Mouse (Mus musculus): ENCODE results near the gene Ano3.
"Not testable (repeated sequence)": the region's sequence is repeated elsewhere in the genome, so short reads cannot be mapped to it uniquely, and the experiment has no call there.

The Ano3 gene

DNA sequence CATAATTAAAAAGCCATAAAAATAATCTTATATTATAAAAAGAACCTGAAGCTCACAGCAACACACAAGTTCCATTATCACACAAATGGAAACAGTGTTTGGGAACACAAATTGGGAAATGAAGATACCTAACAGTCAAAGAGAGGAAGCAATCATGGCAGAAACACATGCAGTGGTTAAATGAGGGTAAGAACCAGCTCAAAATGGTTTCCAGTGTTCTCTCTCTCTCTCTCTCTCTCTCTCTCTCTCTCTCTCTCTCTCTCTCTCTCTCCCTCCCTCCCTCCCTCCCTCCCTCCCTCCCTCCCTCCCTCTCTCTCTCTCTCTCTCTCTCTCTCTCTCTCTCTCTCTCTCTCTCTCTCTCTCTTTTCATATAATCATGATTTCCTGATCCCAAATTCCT is at the start of gene Ano3:
Ano3 (minus strand) TSS at position 101 of the 400 bp plus-strand sequence.
- not testable (repeated sequence) for DNase-seq

- no peak for DNase-seq
Observed at GRCm38 (mm10) chr2:110990071-110990470, 39.3 kb upstream of the Ano3 start.

DNA sequence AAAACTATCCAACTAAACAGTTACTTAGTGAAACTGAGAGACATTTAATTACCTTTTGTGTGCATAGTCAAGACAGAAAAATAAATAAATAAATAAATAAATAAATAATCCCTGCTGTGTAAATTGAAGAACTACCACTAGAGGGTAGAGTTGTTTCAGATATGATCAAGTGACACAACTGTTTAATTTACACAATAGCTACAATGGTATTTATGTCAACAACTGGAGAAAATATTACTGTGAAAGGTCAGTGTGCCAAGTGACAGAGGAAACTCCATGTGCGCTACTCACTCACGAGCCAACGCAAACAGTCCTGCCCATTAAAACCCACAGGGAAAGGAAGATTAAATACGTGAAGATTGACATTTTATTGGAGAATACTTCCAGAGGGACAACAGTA is 38.8 kb upstream of the Ano3 start:
- no peak for DNase-seq

DNA sequence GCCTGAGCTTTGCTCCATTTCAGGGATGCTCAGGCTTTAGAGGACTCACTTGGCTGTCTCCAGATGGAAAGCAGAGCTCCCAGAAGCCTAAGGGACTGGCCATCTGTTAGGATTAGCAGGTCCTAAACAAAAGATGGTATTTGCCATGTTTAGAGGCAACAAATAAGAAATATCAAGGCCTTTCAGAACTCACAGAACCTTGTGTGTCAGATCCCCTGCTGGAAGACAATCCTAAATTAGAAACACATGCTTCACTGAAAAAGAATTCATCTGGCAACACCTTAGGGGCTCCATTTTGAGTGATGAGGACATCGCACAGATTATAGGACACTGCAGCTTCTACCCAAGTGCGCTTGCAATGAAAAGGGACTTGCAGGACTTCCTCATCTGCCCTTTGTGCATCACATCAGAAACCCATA is 35.1 kb upstream of the Ano3 start:
- peak; percentile 62 for DNase-seq

DNA sequence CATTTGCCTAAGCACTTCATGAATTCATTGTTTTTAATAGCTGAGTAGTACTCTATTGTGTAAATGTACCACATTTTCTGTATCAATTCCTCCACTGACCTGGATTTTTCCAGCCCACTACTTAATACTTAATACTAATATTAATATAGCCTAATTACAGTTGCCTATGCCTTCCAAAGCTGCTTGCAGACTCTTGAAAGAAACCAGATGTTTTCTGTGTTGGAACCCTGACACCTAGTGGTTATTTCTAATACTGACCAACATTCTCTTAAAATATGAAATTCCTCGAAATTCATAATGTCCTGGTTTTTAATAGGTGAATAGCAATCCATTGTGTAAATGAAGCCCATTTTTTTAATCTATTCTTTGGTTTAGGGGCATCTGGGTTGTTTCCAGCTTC is 31.0 kb upstream of the Ano3 start:
- peak; percentile 10 to 61 for DNase-seq

DNA sequence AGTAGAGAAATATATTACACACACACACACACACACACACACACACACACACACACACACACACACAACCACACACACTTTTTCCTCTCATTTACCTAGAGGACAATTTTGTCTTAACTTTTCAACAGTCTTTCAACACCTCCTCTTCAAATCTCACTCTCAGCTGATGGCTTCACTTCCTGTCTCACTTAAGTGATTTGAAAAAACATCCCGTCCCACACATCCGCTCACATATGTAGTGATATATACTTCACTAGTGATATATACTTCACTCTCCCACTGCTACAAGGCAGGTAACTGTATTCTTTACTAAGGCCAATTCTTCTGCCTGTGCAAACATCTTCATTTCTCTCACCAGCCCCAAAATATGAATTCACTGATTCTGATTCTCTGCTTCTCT is 28.9 kb upstream of the Ano3 start:
- DNase-seq = no peak

GRCm38 (mm10) chr2:110976871-110977270 is 26.1 kb upstream of the Ano3 start:
- no peak for DNase-seq

GRCm38 (mm10) chr2:110970158-110970557 is 19.4 kb upstream of the Ano3 start:
- DNase-seq = no peak

DNA sequence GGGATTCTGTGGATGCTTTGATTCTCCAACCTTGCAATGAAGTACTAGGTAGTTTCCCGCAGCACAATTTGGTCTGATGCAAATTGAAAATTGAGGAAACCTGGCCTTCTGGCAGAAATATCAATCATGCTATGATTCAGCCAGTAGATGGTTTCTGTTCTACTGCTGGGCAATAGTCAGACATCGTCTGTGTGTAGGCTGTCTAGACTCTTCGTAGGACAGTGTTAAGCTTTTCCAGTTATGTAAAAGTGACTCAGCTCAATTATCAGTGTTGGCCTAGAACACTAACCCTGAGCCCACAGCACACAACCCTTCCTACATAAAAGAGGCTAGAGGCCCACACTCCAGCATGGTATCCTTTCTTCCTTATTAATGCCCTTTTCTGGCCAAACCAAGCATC is 14.7 kb upstream of the Ano3 start:
- no peak for DNase-seq

DNA sequence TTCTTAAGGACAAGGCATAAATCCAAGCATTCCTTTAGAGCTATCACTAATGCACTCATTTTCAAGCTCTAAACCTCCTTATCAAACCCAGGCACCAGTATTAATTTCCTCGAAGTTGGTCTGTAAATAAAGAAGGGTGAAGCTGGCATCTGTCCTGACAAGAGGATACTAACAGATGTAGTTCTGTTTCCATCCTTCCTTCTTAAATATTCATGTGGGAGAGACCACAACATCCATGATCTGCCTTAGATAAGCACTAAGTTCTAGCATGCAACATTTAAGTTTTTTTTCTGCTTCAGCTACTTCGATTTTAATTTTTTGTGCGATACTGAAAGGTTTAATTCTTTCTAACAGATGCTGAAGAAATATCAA is 305 bp downstream of the Ano3 start:
- no peak for DNase-seq

GRCm38 (mm10) chr2:110949679-110950431 is 868 bp downstream of the Ano3 start:
- peak; percentile 78 to 85 for DNase-seq

GRCm38 (mm10) chr2:110945171-110945570 is 5.6 kb downstream of the Ano3 start:
- no peak for DNase-seq

GRCm38 (mm10) chr2:110935691-110936090 is 15.0 kb downstream of the Ano3 start:
- no peak for DNase-seq

DNA sequence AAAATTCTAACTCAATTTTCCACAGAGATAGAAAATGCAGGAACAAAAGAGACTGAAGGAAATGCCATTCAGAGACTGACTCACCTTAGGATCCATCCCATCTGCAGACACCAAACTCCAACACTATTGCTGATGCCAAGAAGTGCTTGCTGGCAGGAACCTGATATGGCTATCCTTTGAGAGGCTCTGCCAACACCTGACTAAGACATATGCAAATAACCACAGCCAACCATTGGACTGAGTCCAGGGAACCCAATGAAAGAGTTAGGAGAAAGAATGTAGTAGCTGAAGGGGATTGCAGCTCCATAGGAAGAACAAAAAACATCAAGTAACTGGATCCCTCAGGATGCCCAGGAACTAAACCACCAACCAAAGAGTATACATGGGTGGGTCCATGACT is 21.6 kb downstream of the Ano3 start:
- DNase-seq = peak; percentile 75 to 82

GRCm38 (mm10) chr2:110909506-110909905 is 41.2 kb downstream of the Ano3 start:
- peak; percentile 35 to 46 for DNase-seq

DNA sequence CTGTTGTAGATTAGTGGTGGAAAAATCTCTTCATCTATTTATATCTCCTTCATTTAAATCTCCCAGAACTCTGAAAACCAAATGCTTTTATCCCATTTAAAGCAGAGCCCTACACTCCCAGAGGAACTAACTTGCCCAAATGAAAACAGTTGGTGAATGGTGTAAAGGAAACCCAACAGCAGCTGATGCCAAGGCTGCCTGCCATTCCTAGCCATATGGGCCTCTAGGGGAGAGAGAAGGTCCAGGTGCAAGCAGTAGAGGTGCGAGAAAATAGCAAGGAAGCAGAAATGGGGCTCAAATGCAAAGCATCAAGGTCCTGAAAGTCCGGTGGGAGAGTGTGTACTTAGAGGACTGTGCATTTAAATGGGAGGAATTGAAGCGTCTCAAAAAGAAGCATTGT is 44.2 kb downstream of the Ano3 start:
- DNase-seq = peak; percentile 56 to 70

- no peak for DNase-seq
Observed at GRCm38 (mm10) chr2:110896477-110897270, 54.0 kb downstream of the Ano3 start.

DNA sequence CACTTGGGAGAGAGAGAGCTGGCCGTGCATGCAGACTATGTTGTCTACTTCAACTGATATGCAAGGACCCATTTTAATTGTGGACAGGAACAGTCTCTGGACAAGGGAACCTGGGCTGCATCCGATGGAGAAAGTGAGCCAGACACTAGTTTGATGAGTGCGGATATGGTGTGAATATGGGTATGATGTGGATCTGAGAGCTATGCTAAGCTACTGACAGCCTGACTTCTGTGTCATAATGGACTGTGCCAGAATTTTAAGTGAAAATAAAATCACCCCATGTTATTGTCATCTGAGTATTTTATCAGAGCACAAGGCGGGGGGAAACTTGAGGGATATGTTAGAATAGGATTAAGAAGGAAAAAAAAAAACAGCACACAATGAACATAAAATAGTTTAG is 79.1 kb downstream of the Ano3 start:
- DNase-seq = no peak

DNA sequence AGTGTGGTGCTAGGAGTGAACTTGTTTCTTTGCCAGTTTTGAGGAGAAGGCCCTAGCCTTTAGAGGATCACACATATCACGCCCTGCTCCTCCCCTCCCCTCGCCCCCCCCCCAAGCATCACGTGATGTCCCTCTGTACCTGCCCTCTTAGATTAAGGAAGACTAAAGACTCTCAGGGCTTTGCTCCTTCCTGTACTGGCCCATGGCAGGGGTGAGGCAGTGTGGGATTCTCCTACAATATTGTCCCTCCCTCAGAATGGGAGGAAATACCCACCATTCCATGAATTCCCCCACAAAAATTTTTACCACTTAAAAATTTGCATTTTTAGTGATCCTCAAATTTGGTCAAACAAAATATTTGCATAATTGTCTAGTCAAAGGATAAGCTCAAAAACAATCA is 85.1 kb downstream of the Ano3 start:
- DNase-seq = no peak

DNA sequence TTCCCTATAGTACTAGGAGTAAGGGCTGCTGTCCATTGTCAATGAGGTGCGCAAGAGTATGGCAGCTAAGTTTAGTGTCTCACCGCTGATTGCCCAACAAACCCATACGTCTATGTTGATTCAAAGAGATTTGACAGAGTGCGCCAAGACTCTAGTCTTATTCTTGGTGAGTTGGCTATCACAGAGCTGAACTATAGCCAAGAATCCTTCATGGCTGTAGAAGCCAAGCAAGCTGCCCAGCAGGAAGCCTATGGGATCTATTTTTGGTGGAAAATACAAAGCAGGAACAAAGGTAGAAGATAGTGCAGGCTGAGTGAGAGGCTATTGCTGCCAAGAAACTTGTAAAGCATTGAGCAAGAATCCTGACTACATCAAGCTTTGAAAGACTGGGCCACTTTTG is 87.3 kb downstream of the Ano3 start:
- peak; percentile 51 to 63 for DNase-seq

DNA sequence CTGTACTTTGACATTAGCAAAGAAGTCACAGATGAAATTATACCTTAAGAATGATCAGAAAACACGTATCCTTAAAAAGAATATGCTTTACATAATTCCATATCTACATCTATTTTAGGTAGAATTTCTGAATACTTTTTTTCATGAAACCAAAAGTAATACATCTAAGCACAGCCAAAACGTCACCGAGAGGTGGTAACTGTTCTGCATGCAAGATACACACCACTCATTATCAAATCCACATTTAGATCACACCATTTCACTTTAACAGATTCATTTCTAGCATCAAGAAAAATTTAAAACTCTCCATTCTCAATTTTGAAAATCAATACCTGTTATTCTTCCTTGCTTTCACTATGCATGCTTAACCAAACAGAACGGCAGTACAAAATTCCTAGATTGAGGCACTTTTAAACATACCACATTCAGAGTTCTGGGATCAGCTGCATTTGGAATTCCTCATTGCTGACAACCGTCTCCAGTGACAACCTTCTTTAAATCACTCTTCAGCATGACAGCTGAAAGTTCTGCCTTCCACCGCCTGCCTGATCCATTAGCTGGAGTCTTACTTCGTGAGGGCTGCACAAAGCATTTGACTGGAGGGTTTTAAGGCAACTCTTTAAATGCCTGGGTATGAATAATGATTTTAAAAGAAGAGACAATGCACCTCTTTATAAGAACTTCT is 111.0 kb downstream of the Ano3 start:
- no peak for DNase-seq

DNA sequence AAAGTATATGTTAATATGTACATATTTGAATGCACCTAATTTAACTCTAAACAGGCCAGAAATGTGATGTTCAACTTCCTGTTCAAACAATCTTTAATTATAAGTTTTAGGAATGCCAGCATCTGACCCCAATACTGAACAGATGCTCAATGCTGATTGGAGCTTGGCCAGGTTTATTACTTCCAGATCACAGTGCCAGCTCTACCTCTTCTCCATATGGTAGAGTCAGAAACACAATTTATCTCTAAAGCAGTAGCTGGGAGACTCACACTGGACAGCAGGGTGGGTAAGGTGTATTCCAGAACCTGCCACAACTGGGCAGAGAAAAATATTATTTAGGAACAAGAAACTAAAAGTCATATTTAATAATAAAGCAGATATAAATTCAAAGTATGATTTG is 134.5 kb downstream of the Ano3 start:
- DNase-seq = peak; percentile 55 to 65

DNA sequence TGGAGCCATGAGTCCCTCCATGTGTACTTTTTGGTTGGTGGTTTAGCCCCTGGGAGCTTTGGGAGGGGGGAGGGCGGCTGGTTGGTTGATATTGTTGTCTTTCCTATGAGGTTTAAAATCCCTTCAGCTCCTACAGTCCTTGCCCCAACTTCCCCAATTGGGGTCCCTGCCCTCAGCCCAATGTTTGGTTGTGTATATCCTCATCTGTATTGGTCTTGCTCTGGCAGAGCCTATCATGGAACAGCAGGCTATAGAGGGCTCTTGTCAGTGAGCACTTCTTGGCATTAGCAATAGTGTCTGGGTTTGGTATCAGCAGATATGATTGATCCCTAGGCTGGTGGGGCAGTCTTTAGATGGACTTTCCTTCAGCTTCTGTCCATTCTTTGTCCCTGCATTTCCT is 135.8 kb downstream of the Ano3 start:
- DNase-seq = no peak

Measured in cerebellum, postnatal 10 days (tissue).